Mouse (Mus musculus): ENCODE results near the gene Neo1.

DNA sequence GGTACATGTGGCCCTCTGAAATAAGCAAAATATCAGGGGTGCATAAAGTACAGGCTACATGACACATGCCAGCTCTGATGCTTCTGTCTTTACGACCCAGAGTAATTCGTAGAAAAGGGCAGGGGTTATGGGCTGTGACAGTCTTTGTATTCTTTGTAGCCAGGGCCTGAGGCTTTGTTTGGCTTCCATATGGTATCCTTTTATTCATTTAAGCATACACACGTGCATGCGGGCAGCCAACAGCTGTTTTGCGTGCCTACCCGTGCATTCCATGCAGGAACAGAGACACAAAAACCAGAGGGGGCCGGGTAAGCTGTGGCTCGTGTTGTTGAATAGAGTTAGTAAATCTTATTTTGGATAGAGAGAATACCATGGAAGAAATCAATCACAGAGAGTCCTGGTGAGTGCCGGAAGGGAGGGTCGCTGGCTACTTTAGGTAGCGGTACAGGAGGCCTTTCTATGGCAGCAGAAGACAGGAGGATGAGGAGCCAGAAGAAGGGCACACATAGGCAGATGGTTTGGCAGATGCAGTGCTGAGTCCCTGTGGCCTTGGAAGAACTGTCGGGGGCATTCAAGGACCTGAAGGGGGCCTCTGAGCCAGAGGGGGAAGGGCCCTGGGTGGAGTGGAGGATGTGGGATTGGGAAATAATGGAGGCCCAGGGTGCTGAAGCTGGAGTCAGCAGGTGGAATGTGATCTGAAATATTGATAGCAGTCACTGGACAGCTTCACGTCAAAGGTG, 186.5 kb downstream of the Neo1 start:
- TF ChIP-seq CTCF (IDR thresholded peaks at IDR 0.05) (no peak), EP300 (IDR thresholded peaks at IDR 0.05) (no peak)
